Mouse (Mus musculus): ENCODE measurements around the gene Agap2. TPM values are rescaled to one million over a fixed set of nuclear protein-coding genes. Genes with fewer than 3 reads are reported as not detected.

Agap2 gene
- polyA plus RNA-seq, 1 experiment from 2014 or later = not detected

DNA sequence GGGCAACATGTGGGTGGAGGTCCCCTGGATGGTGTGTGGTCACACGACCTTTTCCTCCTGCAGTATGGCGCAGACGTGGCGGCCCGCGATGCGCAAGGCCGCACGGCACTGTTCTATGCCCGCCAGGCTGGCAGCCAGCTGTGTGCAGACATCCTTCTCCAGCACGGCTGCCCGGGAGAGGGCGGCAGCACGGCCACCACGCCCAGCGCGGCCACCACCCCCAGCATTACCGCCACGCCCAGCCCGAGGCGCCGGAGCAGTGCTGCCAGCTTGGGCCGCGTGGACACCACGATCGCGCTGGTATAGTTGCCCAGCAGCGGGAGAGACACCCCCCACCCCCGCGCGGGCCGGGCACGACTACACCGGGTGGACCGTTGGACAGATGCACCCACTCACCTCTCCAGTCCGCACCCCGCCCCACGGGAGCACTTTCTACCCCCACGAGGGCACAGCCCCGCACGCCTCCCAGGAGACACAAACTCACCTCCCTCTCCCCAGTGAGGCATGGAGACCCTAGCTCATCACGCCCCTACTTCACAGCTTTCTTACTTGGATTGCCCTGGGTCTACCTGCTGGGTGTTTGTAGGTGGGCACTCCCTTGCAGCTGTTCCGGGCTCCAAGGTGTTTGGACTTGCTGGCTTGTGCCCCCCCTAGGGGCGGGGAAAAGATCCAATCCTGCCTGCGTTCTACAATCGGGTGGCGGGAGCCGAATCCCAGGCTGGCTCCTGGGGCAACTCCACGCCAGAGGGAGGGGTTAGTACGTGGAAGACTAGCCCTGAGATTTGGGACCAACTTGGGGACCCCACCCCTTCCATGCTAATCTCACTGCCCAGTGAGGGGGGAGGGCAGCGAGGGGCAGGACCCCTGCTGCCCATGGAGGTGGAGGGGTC, 16.7 kb downstream of the Agap2 start:
- Histone ChIP-seq H3K4me1 (replicated peaks) (peaks cover 13% of the 10 kb centered on the region), H3K4me2 (peak overlapping the region; percentile 35), H3K4me3 (replicated peaks) (peak overlapping the region; percentile 27), H3K27ac (no peak overlapping the region), H3K9me3 (no peaks in the 10 kb centered on the region), H3K36me3 (peaks cover 19% of the 10 kb centered on the region), H3K9ac (replicated peaks) (no peak overlapping the region), H3K27me3 (peaks cover 76% of the 10 kb centered on the region)
- ATAC-seq (ENCODE audit: insufficient number of reproducible peaks, insufficient read depth, low FRiP score, low TSS enrichment, low read depth) = no peak; the same call in 1 of the 2 replicates
- 10% methylated on average over 49 of the region's 51 CpGs for WGBS

DNA sequence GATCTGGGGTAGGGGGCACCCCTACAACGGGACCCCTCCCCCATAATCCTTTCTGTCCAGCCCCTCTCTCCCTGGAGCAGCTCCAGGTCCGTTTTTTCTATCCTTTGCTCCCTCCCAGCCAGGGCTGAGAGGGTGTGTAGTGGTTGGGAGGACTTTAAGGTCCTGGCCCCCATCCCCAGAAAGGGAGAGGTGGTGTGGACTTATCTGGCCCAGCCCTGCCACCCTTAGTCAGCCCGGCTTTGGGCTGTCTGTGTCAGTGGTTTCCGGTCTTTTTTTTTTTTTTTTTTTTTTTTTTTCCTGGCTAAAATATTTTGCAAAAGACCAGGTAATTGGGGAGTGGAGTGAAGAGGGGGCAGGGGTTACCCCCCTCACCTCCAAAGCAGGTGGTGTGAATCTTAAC, 17.7 kb downstream of the Agap2 start:
- H3K4me3 ChIP-seq (replicated peaks) = no peak overlapping the region
- H3K36me3 ChIP-seq = peaks cover 29% of the 10 kb centered on the region
- no peaks in the 10 kb centered on the region for H3K9me3 ChIP-seq
- no peak for ATAC-seq (ENCODE audit: insufficient number of reproducible peaks, insufficient read depth, low FRiP score, low TSS enrichment, low read depth)
- peaks cover 66% of the 10 kb centered on the region for H3K27me3 ChIP-seq
- WGBS = 53% methylated on average over 4 of the region's 4 CpGs
- H3K4me1 ChIP-seq (replicated peaks) = peaks cover 13% of the 10 kb centered on the region
- no peak overlapping the region for H3K27ac ChIP-seq
- H3K9ac ChIP-seq (replicated peaks) = no peak overlapping the region
- no peak overlapping the region for H3K4me2 ChIP-seq

DNA sequence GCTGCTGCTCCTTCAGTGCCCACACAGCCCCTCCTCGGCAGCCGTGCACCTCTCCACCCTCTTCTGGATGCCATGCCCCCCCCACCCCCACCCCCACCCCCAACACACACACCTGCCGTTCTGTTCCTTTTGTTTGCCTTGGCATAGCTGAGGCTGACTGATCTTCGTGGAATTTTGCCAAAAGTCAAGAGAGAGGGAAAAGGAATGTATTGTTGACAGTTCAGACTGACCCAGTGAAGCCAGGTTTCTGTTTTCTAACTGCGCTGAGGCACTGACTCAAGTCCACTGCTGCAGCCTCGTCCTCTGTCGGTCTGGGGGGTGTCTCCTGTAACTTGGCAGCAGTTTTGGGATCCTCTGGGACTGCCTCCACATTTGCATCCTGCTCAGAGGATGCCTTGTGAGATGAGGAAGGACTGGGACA, 19.3 kb downstream of the Agap2 start:
- no peak for ATAC-seq (ENCODE audit: insufficient number of reproducible peaks, insufficient read depth, low FRiP score, low TSS enrichment, low read depth)
- H3K27me3 ChIP-seq = peaks cover 49% of the 10 kb centered on the region
- 68% methylated on average over 7 of the region's 7 CpGs for WGBS

DNA sequence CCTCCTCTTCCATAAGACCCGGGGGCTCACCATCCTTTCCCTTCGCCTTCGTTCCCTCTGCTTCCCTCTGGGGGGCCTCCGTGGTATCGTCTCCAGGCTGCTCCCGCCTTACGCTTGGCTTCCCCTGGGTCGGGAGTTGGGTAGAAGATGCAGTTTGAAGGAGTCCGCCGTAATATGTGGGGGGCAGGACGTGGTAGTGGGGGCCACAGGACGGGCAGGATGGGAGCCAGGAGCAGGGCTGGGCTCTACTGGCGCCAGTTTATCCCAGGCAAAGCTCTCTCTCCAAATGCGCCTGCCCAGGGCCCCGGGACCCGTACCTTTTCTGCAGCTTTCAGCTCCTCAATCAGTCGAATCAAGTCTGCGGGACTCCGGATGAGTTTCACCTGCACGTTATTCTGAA, 23.4 kb downstream of the Agap2 start:
- whole genome bisulfite sequencing = 76% methylated on average over 20 of the region's 20 CpGs
- no peaks in the 10 kb centered on the region for H3K9me3 ChIP-seq
- peaks cover 58% of the 10 kb centered on the region for H3K36me3 ChIP-seq

More for the DNA sequence above, 19.3 kb downstream of the Agap2 start:
- Histone ChIP-seq H3K9ac (replicated peaks) (no peak overlapping the region), H3K9me3 (no peaks in the 10 kb centered on the region), H3K4me1 (replicated peaks) (peaks cover 13% of the 10 kb centered on the region), H3K4me3 (replicated peaks) (no peak overlapping the region), H3K4me2 (no peak overlapping the region), H3K27ac (no peak overlapping the region), H3K36me3 (peaks cover 46% of the 10 kb centered on the region)

DNA sequence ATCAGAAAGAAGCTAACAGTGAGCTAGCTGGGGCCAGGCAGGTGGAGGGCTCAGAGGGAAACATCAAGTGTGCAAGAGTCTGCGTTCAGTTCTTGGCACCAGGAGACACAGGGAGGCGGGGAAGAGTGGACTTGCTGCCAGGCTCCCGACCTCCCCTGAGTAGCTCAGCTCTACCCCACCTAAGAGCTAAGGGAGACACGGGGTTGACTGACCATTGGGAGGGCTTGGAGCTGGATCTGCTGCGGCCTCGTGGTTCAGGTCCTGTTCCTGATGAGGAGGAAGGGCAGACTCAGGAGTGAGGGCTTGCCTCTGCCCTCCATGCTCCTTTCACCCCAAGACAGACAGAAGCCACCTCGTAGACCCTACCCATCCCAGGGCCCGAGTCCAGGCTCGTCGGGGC, 24.1 kb downstream of the Agap2 start:
- WGBS = 87% methylated on average over 10 of the region's 10 CpGs
- peaks cover 60% of the 10 kb centered on the region for H3K36me3 ChIP-seq
- no peak for ATAC-seq (ENCODE audit: insufficient number of reproducible peaks, insufficient read depth, low FRiP score, low TSS enrichment, low read depth)

More for the DNA sequence above, 23.4 kb downstream of the Agap2 start:
- H3K27me3 ChIP-seq = peaks cover 8% of the 10 kb centered on the region
- H3K4me3 ChIP-seq (replicated peaks) = no peak overlapping the region
- no peaks in the 10 kb centered on the region for H3K4me1 ChIP-seq (replicated peaks)
- no peak overlapping the region for H3K27ac ChIP-seq
- no peak overlapping the region for H3K9ac ChIP-seq (replicated peaks)
- ATAC-seq (ENCODE audit: insufficient number of reproducible peaks, insufficient read depth, low FRiP score, low TSS enrichment, low read depth) = no peak
- H3K4me2 ChIP-seq = no peak overlapping the region

DNA sequence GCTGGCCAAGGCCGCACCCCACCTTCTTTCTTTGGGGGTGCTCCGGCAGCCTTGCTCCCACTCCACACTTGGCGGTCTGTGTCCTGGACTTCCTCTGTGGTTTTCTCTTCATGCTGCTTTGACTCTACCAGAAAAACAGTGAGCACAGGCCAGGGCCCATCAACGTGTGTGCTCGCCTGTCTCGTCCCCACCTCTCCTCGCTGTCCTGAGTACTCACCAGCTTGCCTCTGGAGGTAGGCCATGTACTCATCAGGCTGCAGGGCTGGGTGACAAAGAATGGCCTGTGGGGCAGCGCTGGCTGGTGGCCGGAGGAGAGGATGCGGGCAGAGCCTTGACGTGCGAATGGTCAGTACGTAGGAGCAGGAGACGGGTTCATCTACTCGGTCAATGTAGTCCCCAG, 24.8 kb downstream of the Agap2 start:
- ATAC-seq (ENCODE audit: insufficient number of reproducible peaks, insufficient read depth, low FRiP score, low TSS enrichment, low read depth) = no peak
- H3K36me3 ChIP-seq = peaks cover 62% of the 10 kb centered on the region
- no peak overlapping the region for H3K4me2 ChIP-seq
- no peaks in the 10 kb centered on the region for H3K27me3 ChIP-seq
- H3K9ac ChIP-seq (replicated peaks) = 0 out of 2 replicates have a peak overlapping the region, but pooled peaks have one; percentile 2
- 94% methylated on average over 15 of the region's 15 CpGs for WGBS
- no peak overlapping the region for H3K4me3 ChIP-seq (replicated peaks)
- H3K4me1 ChIP-seq (replicated peaks) = no peaks in the 10 kb centered on the region
- H3K9me3 ChIP-seq = no peaks in the 10 kb centered on the region
- no peak overlapping the region for H3K27ac ChIP-seq

More for the DNA sequence above, 24.1 kb downstream of the Agap2 start:
- Histone ChIP-seq H3K27me3 (peaks cover 1% of the 10 kb centered on the region), H3K9me3 (no peaks in the 10 kb centered on the region), H3K4me2 (no peak overlapping the region), H3K4me1 (replicated peaks) (no peaks in the 10 kb centered on the region), H3K4me3 (replicated peaks) (no peak overlapping the region), H3K27ac (no peak overlapping the region), H3K9ac (replicated peaks) (no peak overlapping the region)

DNA sequence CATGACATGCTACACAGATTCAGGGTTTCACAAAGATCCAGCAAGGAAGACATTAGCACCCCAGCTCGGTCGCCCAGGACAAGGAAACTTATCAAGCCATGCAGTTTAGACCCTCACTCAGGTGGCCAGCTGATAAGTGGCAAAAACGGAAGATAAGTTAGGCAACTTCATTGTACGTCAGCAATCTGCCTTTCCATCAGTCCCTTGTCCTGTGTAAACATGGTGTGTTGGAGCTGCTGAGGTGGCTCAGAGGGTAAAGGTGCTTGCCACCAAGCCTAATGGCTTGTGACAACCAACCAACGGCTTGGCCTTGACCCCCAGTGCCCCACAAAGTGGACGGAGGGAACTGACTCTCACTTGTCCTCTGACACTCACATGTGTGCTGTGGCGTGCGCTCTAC, 25.3 kb downstream of the Agap2 start:
- no peak overlapping the region for H3K4me3 ChIP-seq (replicated peaks)
- peaks cover 60% of the 10 kb centered on the region for H3K36me3 ChIP-seq
- no peak overlapping the region for H3K4me2 ChIP-seq
- no peak overlapping the region for H3K27ac ChIP-seq
- ATAC-seq (ENCODE audit: insufficient number of reproducible peaks, insufficient read depth, low FRiP score, low TSS enrichment, low read depth) = no peak
- no peaks in the 10 kb centered on the region for H3K9me3 ChIP-seq
- H3K4me1 ChIP-seq (replicated peaks) = no peaks in the 10 kb centered on the region
- no peaks in the 10 kb centered on the region for H3K27me3 ChIP-seq
- 83% methylated on average over 8 of the region's 8 CpGs for WGBS
- H3K9ac ChIP-seq (replicated peaks) = no peak overlapping the region

DNA sequence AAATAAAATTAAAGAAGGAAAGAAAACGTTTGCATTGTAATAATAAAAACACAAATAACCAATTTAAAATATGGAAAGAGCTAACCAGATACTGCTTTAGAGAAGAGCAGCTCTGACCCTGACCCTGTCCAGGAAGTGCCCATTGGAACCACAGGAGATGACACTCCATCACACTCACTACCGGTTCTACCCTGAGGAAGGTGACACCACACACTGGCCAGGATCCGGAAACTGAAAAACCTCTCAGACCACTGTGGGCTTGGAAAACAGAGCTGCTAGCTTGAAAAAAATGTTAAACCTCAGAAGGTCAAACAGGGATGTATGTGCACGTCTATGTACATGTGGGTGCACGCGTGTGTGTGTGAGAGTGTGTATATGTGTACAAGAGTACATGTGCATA, 26.1 kb downstream of the Agap2 start:
- Histone ChIP-seq H3K27me3 (no peaks in the 10 kb centered on the region), H3K4me3 (replicated peaks) (no peak overlapping the region), H3K4me2 (no peak overlapping the region), H3K9me3 (no peaks in the 10 kb centered on the region), H3K9ac (replicated peaks) (no peak overlapping the region), H3K4me1 (replicated peaks) (no peaks in the 10 kb centered on the region), H3K27ac (no peak overlapping the region), H3K36me3 (peaks cover 57% of the 10 kb centered on the region)
- no peak for ATAC-seq (ENCODE audit: insufficient number of reproducible peaks, insufficient read depth, low FRiP score, low TSS enrichment, low read depth)
- WGBS = 86% methylated on average over 6 of the region's 6 CpGs

DNA sequence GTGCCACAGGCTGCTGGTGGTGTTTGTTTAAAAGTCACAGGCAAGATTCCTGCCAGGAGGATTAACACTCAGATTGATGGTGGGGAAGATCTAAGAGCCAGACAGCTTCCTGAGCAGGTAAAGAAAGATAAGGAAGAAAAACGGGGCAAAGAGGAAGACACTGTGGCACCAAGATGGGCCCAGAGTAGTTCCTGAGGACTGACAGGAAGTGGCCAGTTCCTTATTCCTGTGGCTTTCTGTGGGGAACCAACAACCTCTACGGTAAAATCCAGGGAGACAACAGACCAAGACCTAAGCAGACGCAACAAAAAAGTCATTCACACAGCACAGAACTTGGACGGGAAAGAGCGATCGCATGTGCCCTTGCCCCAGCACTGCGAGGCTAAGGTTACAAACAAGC, 28.5 kb downstream of the Agap2 start:
- H3K4me2 ChIP-seq = no peak overlapping the region
- WGBS = 79% methylated on average over 7 of the region's 7 CpGs
- H3K27me3 ChIP-seq = no peaks in the 10 kb centered on the region
- no peaks in the 10 kb centered on the region for H3K4me1 ChIP-seq (replicated peaks)
- peaks cover 38% of the 10 kb centered on the region for H3K36me3 ChIP-seq
- no peak overlapping the region for H3K9ac ChIP-seq (replicated peaks)
- no peaks in the 10 kb centered on the region for H3K9me3 ChIP-seq
- no peak for ATAC-seq (ENCODE audit: insufficient number of reproducible peaks, insufficient read depth, low FRiP score, low TSS enrichment, low read depth)
- H3K4me3 ChIP-seq (replicated peaks) = no peak overlapping the region
- no peak overlapping the region for H3K27ac ChIP-seq

DNA sequence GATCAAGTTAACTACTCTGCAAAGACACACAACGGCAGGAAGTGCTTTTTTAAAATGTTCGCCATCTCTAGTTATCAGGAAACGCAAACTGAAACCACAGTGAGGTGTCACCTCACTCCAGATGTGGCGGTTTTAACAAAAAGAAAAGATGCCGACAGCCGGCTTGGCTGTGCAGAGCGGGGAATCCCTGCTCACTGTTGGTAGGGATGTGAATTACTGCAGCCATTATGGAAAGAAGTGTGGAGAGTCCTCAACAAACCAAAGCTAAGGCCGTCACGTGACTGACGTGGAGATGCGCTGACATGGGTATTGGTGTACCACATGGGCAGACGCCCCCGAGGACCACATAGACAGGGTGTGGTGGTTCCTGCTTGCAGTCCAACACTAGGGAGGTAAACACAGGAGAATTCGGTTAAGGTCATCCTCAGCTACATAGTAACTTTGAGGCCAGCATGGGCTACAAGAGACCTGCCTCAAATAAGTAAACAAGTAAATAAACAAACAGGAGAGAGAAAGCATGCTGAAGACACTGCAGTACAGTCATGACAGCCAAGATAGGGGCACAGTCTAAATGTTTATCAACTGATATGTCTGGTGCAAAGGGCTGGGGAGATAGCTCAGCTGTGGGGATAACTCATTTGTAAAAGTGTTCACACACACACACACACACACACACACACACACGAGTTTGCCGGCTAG, 32.6 kb downstream of the Agap2 start:
- Histone ChIP-seq H3K4me2 (no peak overlapping the region), H3K4me1 (replicated peaks) (no peaks in the 10 kb centered on the region), H3K4me3 (replicated peaks) (no peak overlapping the region), H3K36me3 (peaks cover 34% of the 10 kb centered on the region), H3K9me3 (no peaks in the 10 kb centered on the region), H3K27ac (no peak overlapping the region), H3K9ac (replicated peaks) (no peak overlapping the region), H3K27me3 (no peaks in the 10 kb centered on the region)
- ATAC-seq (ENCODE audit: insufficient number of reproducible peaks, insufficient read depth, low FRiP score, low TSS enrichment, low read depth) = no peak
- 86% methylated on average over 16 of the region's 16 CpGs for WGBS

DNA sequence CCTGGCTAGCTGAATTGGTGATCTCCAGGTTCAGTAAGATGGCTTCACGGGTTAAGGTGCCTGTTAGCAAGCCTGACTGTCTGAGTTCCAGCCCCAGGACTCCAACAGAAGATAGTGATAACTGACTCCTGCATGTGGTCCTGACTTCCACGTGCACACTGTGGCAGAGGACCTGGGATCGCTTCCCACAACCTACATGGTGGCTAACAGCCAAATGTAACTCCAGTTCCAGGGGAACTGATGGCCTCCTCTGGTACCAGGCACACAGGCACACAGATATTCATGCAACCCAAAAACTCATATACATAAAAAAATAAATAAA, 33.1 kb downstream of the Agap2 start:
- whole genome bisulfite sequencing = 76% methylated on average over 3 of the region's 3 CpGs
- Histone ChIP-seq H3K36me3 (peaks cover 39% of the 10 kb centered on the region), H3K27ac (no peak overlapping the region), H3K4me3 (replicated peaks) (no peak overlapping the region), H3K27me3 (no peaks in the 10 kb centered on the region), H3K9ac (replicated peaks) (no peak overlapping the region), H3K4me2 (no peak overlapping the region), H3K4me1 (replicated peaks) (no peaks in the 10 kb centered on the region), H3K9me3 (no peaks in the 10 kb centered on the region)
- ATAC-seq (ENCODE audit: insufficient number of reproducible peaks, insufficient read depth, low FRiP score, low TSS enrichment, low read depth) = no peak
